Mouse (Mus musculus): ENCODE data around the gene Sox18. TPM values are rescaled to one million over a fixed set of nuclear protein-coding genes. Genes with fewer than 3 reads are reported as not detected.

Gene Sox18
- polyA plus RNA-seq, 1 experiment from 2014 or later: 18.6 TPM

DNA sequence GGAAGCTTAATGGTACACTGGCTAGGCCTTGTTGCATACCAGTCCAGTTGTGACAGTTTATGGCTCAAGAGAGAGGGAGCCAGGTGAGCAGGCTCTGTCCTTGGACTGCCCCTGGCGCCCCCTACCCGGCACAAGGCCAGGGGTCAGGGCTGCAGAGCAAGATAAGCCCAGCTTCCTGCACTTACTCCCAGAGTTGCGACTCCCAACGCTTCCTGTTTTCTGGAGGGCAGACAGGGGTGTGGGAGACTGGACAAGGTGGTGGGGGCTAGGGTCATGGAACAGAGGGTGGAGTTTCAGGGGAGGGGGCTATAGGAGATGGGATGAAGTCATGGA is 8.2 kb downstream of the Sox18 start:
- Histone ChIP-seq H3K9me3 (replicated peaks; ENCODE audit: control insufficient read depth, low read length) (no peaks in the 10 kb centered on the region), H3K27ac (ENCODE audit: low read depth, low read length) (peak overlapping the region; percentile 62; the same call in 1 of the 2 replicates), H3K27me3 (ENCODE audit: control insufficient read depth, insufficient read depth, low read length) (peaks cover 3% of the 10 kb centered on the region), H3K36me3 (ENCODE audit: control insufficient read depth, insufficient read depth, low read length) (no peaks in the 10 kb centered on the region), H3K4me2 (no peak overlapping the region), H3K4me3 (ENCODE audit: low read depth, low read length) (no peak overlapping the region), H3K4me1 (ENCODE audit: control insufficient read depth, insufficient read depth, low read length) (peaks cover 9% of the 10 kb centered on the region; the same call in 1 of the 2 replicates), H3K9ac (ENCODE audit: low read depth, low read length) (no peak overlapping the region)
- peak; percentile 40; the same call in 1 of the 2 replicates for ATAC-seq (replicated peaks; ENCODE audit: insufficient number of reproducible peaks, low FRiP score, low TSS enrichment)
- WGBS (ENCODE audit: insufficient replicate concordance): 7% methylated on average over 4 of the region's 4 CpGs

DNA sequence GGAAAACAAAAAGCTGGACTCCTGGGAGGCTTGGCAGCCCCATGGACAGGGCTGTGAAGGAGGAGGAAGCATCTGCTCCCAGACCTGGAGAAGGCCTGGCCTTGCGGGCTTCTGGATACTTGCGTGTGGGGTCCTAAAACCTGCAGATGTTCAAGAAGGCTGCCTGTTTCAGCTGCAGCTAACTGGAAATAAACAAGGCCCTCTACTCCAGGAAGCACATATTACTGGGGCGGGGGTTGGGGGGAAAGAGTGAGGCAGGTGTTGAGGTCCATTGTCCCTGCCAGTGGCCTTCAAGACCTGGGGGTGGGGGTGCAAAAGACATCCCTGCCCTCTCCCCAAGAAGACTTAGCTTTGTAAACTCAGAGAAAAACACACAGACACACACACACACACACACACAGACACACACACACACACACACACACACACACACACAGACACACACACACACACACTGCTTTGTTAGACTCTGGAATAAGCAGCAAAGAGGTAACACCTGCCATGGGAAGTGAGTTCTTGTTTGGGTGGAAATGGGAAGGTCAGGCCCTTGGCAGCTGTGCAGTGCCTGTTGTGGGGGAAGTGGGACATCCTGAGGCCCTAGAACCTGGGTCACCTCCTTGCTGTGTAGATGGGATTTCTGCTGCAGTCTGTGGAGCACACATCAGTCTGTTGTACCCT is 8.7 kb downstream of the Sox18 start:
- Histone ChIP-seq H3K9me3 (replicated peaks; ENCODE audit: control insufficient read depth, low read length) (no peaks in the 10 kb centered on the region), H3K4me2 (no peak overlapping the region), H3K4me3 (ENCODE audit: low read depth, low read length) (no peak overlapping the region), H3K4me1 (ENCODE audit: control insufficient read depth, insufficient read depth, low read length) (peaks cover 9% of the 10 kb centered on the region; the same call in 1 of the 2 replicates), H3K9ac (ENCODE audit: low read depth, low read length) (no peak overlapping the region), H3K36me3 (ENCODE audit: control insufficient read depth, insufficient read depth, low read length) (no peaks in the 10 kb centered on the region), H3K27ac (ENCODE audit: low read depth, low read length) (peak overlapping the region; percentile 73), H3K27me3 (ENCODE audit: control insufficient read depth, insufficient read depth, low read length) (no peaks in the 10 kb centered on the region)
- WGBS (ENCODE audit: insufficient replicate concordance): 70% methylated on average over 3 of the region's 3 CpGs
- 0 out of 2 replicates have a peak, but pooled peaks have one; percentile 2 for ATAC-seq (replicated peaks; ENCODE audit: insufficient number of reproducible peaks, low FRiP score, low TSS enrichment)

GRCm38 (mm10) chr2:181659609-181660055 is 11.8 kb downstream of the Sox18 start:
- Histone ChIP-seq H3K27me3 (ENCODE audit: control insufficient read depth, insufficient read depth, low read length) (no peaks in the 10 kb centered on the region), H3K9ac (ENCODE audit: low read depth, low read length) (no peak overlapping the region; the same call in none of the 2 replicates), H3K9me3 (replicated peaks; ENCODE audit: control insufficient read depth, low read length) (no peaks in the 10 kb centered on the region), H3K36me3 (ENCODE audit: control insufficient read depth, insufficient read depth, low read length) (peaks cover 17% of the 10 kb centered on the region), H3K27ac (ENCODE audit: low read depth, low read length) (peak overlapping the region; percentile 19; the same call in 1 of the 2 replicates), H3K4me2 (0 out of 2 replicates have a peak overlapping the region, but pooled peaks have one; percentile 12), H3K4me3 (ENCODE audit: low read depth, low read length) (no peak overlapping the region), H3K4me1 (ENCODE audit: control insufficient read depth, insufficient read depth, low read length) (peaks cover 9% of the 10 kb centered on the region; the same call in 1 of the 2 replicates)
- peak; percentile 74 for ATAC-seq (replicated peaks; ENCODE audit: insufficient number of reproducible peaks, low FRiP score, low TSS enrichment)
- WGBS (ENCODE audit: insufficient replicate concordance): 10% methylated on average over 9 of the region's 9 CpGs

GRCm38 (mm10) chr2:181658930-181659555 is 12.4 kb downstream of the Sox18 start:
- Histone ChIP-seq H3K9me3 (replicated peaks; ENCODE audit: control insufficient read depth, low read length) (no peaks in the 10 kb centered on the region), H3K4me1 (ENCODE audit: control insufficient read depth, insufficient read depth, low read length) (peaks cover 9% of the 10 kb centered on the region; the same call in 1 of the 2 replicates), H3K36me3 (ENCODE audit: control insufficient read depth, insufficient read depth, low read length) (peaks cover 20% of the 10 kb centered on the region), H3K9ac (ENCODE audit: low read depth, low read length) (peak overlapping the region; percentile 12; the same call in 1 of the 2 replicates), H3K4me2 (no peak overlapping the region), H3K4me3 (ENCODE audit: low read depth, low read length) (no peak overlapping the region), H3K27ac (ENCODE audit: low read depth, low read length) (peak overlapping the region; percentile 19; the same call in 1 of the 2 replicates), H3K27me3 (ENCODE audit: control insufficient read depth, insufficient read depth, low read length) (no peaks in the 10 kb centered on the region)
- ATAC-seq (replicated peaks; ENCODE audit: insufficient number of reproducible peaks, low FRiP score, low TSS enrichment): peak; percentile 3; the same call in 1 of the 2 replicates
- WGBS (ENCODE audit: insufficient replicate concordance): 32% methylated on average over 17 of the region's 17 CpGs

DNA sequence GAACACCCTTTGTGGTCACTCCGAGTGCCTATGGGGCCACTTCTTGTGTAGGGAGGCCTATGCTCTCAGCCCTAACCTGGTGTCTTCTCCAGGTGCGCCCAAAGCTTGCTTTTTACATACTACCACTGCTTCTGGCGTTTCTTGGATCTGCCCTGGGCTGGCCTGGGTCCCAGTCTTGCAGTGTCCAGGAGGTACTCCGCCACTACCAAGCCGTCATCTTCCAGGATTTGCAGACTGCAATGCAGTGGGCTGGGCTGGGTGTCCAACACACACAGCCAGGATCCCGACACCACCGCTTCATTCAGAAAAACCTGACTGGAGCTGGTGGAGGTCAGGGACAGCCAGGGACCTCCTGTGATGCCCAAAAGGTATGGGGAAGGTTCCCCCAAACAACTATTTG is 12.9 kb downstream of the Sox18 start:
- Histone ChIP-seq H3K4me3 (ENCODE audit: low read depth, low read length) (no peak overlapping the region), H3K27me3 (ENCODE audit: control insufficient read depth, insufficient read depth, low read length) (no peaks in the 10 kb centered on the region), H3K4me1 (ENCODE audit: control insufficient read depth, insufficient read depth, low read length) (peaks cover 11% of the 10 kb centered on the region; the same call in 1 of the 2 replicates), H3K9me3 (replicated peaks; ENCODE audit: control insufficient read depth, low read length) (no peaks in the 10 kb centered on the region), H3K27ac (ENCODE audit: low read depth, low read length) (no peak overlapping the region), H3K9ac (ENCODE audit: low read depth, low read length) (no peak overlapping the region), H3K4me2 (no peak overlapping the region), H3K36me3 (ENCODE audit: control insufficient read depth, insufficient read depth, low read length) (peaks cover 23% of the 10 kb centered on the region)
- ATAC-seq (replicated peaks; ENCODE audit: insufficient number of reproducible peaks, low FRiP score, low TSS enrichment): no peak
- WGBS (ENCODE audit: insufficient replicate concordance): 81% methylated on average over 7 of the region's 7 CpGs

DNA sequence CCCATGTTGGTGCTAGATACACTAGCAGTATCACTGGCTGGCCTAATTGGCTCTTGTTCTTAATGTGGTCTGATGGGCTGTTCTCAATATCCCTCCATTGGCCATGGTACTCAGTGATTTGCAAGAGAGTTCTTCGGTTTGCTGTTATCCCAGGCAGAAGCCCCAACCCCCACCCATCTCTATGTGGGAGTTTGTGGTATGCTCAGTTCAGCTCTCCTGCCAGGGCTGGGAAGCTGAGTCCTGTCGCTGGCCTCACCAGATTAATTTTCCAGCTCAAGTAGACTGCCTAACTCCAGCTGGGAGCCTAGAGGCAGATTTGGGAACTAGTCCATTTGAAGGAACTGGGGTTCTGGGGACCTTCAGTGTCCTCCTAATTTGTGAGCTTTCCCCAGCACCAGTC is 14.0 kb downstream of the Sox18 start:
- H3K4me3 ChIP-seq (ENCODE audit: low read depth, low read length): no peak overlapping the region
- H3K9ac ChIP-seq (ENCODE audit: low read depth, low read length): no peak overlapping the region
- H3K27ac ChIP-seq (ENCODE audit: low read depth, low read length): no peak overlapping the region
- no peak for ATAC-seq (replicated peaks; ENCODE audit: insufficient number of reproducible peaks, low FRiP score, low TSS enrichment)
- H3K4me2 ChIP-seq: no peak overlapping the region
- WGBS (ENCODE audit: insufficient replicate concordance): 75% methylated on average over 2 of the region's 2 CpGs
- H3K27me3 ChIP-seq (ENCODE audit: control insufficient read depth, insufficient read depth, low read length): no peaks in the 10 kb centered on the region
- H3K9me3 ChIP-seq (replicated peaks; ENCODE audit: control insufficient read depth, low read length): no peaks in the 10 kb centered on the region
- peaks cover 29% of the 10 kb centered on the region for H3K36me3 ChIP-seq (ENCODE audit: control insufficient read depth, insufficient read depth, low read length)
- H3K4me1 ChIP-seq (ENCODE audit: control insufficient read depth, insufficient read depth, low read length): peaks cover 11% of the 10 kb centered on the region; the same call in 1 of the 2 replicates

DNA sequence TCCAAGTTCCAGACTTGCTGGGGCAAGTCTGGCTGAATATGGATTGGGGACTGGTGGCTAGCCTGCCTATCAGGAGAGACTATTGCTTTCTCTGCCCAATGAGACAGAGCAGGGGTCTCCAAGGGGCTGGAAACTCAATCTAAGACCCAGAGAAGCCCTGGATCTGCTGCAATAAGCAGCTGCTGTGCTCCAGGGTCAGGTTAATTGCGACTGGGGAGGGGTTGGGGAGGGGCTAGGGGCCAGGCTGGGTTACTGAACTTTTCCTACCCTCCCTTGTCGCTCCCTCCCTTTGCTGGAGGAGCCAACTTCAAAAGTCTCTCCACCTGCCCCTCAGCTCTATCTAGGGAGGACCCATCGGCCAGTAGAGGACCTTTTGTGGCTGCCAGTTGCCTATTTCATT is 14.7 kb downstream of the Sox18 start, which contains the start of gene Gm29797:
Gm29797 (plus strand) TSS at position 301 of the 400 bp plus-strand sequence.
- Histone ChIP-seq H3K27ac (ENCODE audit: low read depth, low read length) (no peak within 1 kb of the TSS), H3K4me1 (ENCODE audit: control insufficient read depth, insufficient read depth, low read length) (peaks cover 11% of the 10 kb centered on the region; the same call in 1 of the 2 replicates), H3K27me3 (ENCODE audit: control insufficient read depth, insufficient read depth, low read length) (no peaks in the 10 kb centered on the region), H3K9me3 (replicated peaks; ENCODE audit: control insufficient read depth, low read length) (no peaks in the 10 kb centered on the region), H3K36me3 (ENCODE audit: control insufficient read depth, insufficient read depth, low read length) (peaks cover 31% of the 10 kb centered on the region), H3K9ac (ENCODE audit: low read depth, low read length) (no peak within 1 kb of the TSS), H3K4me3 (ENCODE audit: low read depth, low read length) (no peak within 1 kb of the TSS), H3K4me2 (no peak within 1 kb of the TSS)
- no peak for ATAC-seq (replicated peaks; ENCODE audit: insufficient number of reproducible peaks, low FRiP score, low TSS enrichment)
- WGBS (ENCODE audit: insufficient replicate concordance): 67% methylated on average over 3 of the region's 3 CpGs

DNA sequence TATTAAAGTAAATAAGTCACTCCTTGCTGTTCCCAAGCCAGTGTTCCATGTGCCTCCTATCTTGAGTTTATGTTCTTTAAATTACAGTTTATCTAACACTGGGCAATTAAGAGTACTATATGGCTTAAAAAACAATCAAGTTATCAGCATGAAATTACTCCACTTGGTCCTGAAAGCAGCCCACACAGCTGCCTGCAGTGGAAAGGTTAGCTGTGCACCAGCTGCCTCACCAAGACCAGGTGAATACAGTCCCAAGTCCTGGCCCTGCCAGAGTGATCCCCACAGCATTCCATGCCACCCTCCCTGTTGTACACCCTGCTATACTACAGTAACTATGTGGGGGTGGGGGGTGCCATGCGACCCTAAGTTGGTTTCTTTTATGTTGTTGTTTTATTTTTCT is 17.9 kb downstream of the Sox18 start:
- Histone ChIP-seq H3K4me1 (ENCODE audit: control insufficient read depth, insufficient read depth, low read length) (peaks cover 2% of the 10 kb centered on the region; the same call in 1 of the 2 replicates), H3K36me3 (ENCODE audit: control insufficient read depth, insufficient read depth, low read length) (peaks cover 52% of the 10 kb centered on the region), H3K27me3 (ENCODE audit: control insufficient read depth, insufficient read depth, low read length) (no peaks in the 10 kb centered on the region), H3K9ac (ENCODE audit: low read depth, low read length) (no peak overlapping the region), H3K9me3 (replicated peaks; ENCODE audit: control insufficient read depth, low read length) (no peaks in the 10 kb centered on the region), H3K27ac (ENCODE audit: low read depth, low read length) (no peak overlapping the region), H3K4me3 (ENCODE audit: low read depth, low read length) (no peak overlapping the region), H3K4me2 (no peak overlapping the region)
- 88% methylated on average over 1 of the region's 1 CpGs for WGBS (ENCODE audit: insufficient replicate concordance)
- ATAC-seq (replicated peaks; ENCODE audit: insufficient number of reproducible peaks, low FRiP score, low TSS enrichment): no peak
